Mouse (Mus musculus) liver, adult 2 months (tissue): ENCODE results near the gene Apol7c.

Source experiments
- CTCF ChIP-seq: fragments of 200-500 bp; IDR thresholded peaks from 2 replicates; pipeline ENCODE4 v1.5.1; 2011; ENCODE audit warnings: low read depth, low read length, control low read depth
- POLR2A ChIP-seq: fragments of 200-500 bp; IDR thresholded peaks from 2 replicates; pipeline ENCODE4 v1.6.1; 2011; ENCODE audit warnings: low read length, control low read depth; ENCODE audit not compliant: insufficient read depth; ENCODE audit errors: extremely low read depth

DNA sequence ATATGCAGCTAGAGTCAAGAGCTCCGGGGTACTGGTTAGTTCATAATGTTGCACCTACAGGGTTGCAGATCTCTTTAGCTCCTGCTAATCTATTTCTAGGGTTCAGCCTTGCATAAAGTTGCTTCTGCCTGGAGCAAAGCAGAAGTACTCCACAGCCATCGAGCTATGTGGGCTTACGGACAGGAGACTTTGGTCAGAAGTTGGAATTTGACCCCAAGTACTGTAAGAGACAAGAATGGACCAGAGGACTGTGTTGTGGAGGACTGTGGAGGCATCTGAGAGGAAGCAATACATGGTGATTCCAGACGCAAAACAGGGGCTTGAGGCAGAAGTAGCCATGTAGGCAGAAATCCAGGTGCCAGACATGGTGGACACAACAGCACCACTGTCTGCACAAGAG is 46.2 kb upstream of the Apol7c start:
- TF ChIP-seq CTCF (no peak), POLR2A (no peak)
